Mouse (Mus musculus) adrenal gland, postnatal 10 days (tissue): ENCODE results near the gene Ugt1a6a. TPM values are rescaled to one million over a fixed set of nuclear protein-coding genes. Genes with fewer than 3 reads are reported as not detected.
"Not testable (repeated sequence)": the region's sequence is repeated elsewhere in the genome, so short reads cannot be mapped to it uniquely, and the experiment has no call there.

Experiments used
- DNase-seq: peaks from one replicate; pipeline ENCODE4 v3.0.0; 2021; ENCODE audit warnings: mixed read lengths
- total RNA-seq, 2 experiments: library from RNA; stranded (reverse); gene quantifications; 2 replicates each; pipeline ENCODE4 v1.2.3; 2021

The Ugt1a6a gene
- total RNA-seq, 2 experiments from 2014 or later, result 9.1 to 14.0 TPM

- DNase-seq, result not testable (repeated sequence)
Observed at GRCm38 (mm10) chr1:88135229-88135904, 758 bp downstream of the Ugt1a6a start.

- no peak for DNase-seq
Observed at GRCm38 (mm10) chr1:88136646-88137045, 2.0 kb downstream of the Ugt1a6a start.

- no peak for DNase-seq
Observed at GRCm38 (mm10) chr1:88137264-88137663, 2.7 kb downstream of the Ugt1a6a start.

GRCm38 (mm10) chr1:88138145-88138544 lies 3.5 kb downstream of the Ugt1a6a start:
- no peak for DNase-seq

- DNase-seq, result not testable (repeated sequence)
Observed at GRCm38 (mm10) chr1:88140492-88140891, 5.9 kb downstream of the Ugt1a6a start.

GRCm38 (mm10) chr1:88143966-88144675 lies 9.5 kb downstream of the Ugt1a6a start:
- DNase-seq, result peak; percentile 63

- peak; percentile 24 for DNase-seq
Observed at GRCm38 (mm10) chr1:88145278-88145677, 10.7 kb downstream of the Ugt1a6a start.

- DNase-seq, result peak; percentile 14
Observed at GRCm38 (mm10) chr1:88150133-88150532, 15.5 kb downstream of the Ugt1a6a start.

- DNase-seq, result no peak
Observed at GRCm38 (mm10) chr1:88158430-88158829, 23.8 kb downstream of the Ugt1a6a start.

- DNase-seq, result no peak
Observed at GRCm38 (mm10) chr1:88165711-88166110, 31.1 kb downstream of the Ugt1a6a start, which contains the start of gene Ugt1a5. Gene Ugt1a5 (plus strand): TSS chr1:88166012.

GRCm38 (mm10) chr1:88172190-88172589 lies 37.6 kb downstream of the Ugt1a6a start:
- DNase-seq, result not testable (repeated sequence)

- DNase-seq, result no peak
Observed at GRCm38 (mm10) chr1:88179657-88180056, 45.0 kb downstream of the Ugt1a6a start.

GRCm38 (mm10) chr1:88186325-88186935 lies 51.8 kb downstream of the Ugt1a6a start:
- no peak for DNase-seq

GRCm38 (mm10) chr1:88192136-88192535 lies 57.5 kb downstream of the Ugt1a6a start:
- no peak for DNase-seq

- no peak for DNase-seq
Observed at GRCm38 (mm10) chr1:88195687-88196086, 61.1 kb downstream of the Ugt1a6a start.

GRCm38 (mm10) chr1:88197443-88197842 lies 62.8 kb downstream of the Ugt1a6a start:
- no peak for DNase-seq

GRCm38 (mm10) chr1:88199996-88200395 lies 65.4 kb downstream of the Ugt1a6a start:
- no peak for DNase-seq

- no peak for DNase-seq
Observed at GRCm38 (mm10) chr1:88200456-88200855, 65.8 kb downstream of the Ugt1a6a start, which contains the start of gene Ugt1a2. Gene Ugt1a2 (plus strand): TSS chr1:88200601.

GRCm38 (mm10) chr1:88205294-88205922 lies 70.8 kb downstream of the Ugt1a6a start, which contains the start of gene Dnajb3:
Gene Dnajb3 (minus strand): TSS chr1:88205782.
- DNase-seq, result peak; percentile 85

- DNase-seq, result no peak
Observed at GRCm38 (mm10) chr1:88206843-88207479, 72.4 kb downstream of the Ugt1a6a start.

- no peak for DNase-seq
Observed at GRCm38 (mm10) chr1:88211812-88212211, 77.2 kb downstream of the Ugt1a6a start, which contains the start of gene Ugt1a1. Gene Ugt1a1 (plus strand): TSS chr1:88211959.
